Mouse (Mus musculus) intestine, embryonic 15.5 days (tissue): ENCODE data around the gene Gpr33. TPM values are rescaled to one million over a fixed set of nuclear protein-coding genes. Genes with fewer than 3 reads are reported as not detected.

Experiments used
- ATAC-seq: fragments of 200-750 bp; cut with Nextera tagmentation; 2 replicates; pipeline ENCODE4 v1.8.0; 2017; ENCODE audit warnings: moderate TSS enrichment, moderate library complexity
- H3K27ac ChIP-seq: fragments of 300-500 bp; sonication (generic); 2 replicates; pipeline ENCODE4 v1.5.1; 2015; ENCODE audit warnings: mild to moderate bottlenecking, inconsistent platforms
- H3K27me3 ChIP-seq: fragments of 300-500 bp; sonication (generic); replicated peaks from 2 replicates; pipeline ENCODE4 v1.6.1; 2015; ENCODE audit warnings: inconsistent platforms
- H3K36me3 ChIP-seq: fragments of 300-500 bp; sonication (generic); 2 replicates; pipeline ENCODE4 v1.6.1; 2015; ENCODE audit warnings: inconsistent platforms
- H3K4me1 ChIP-seq: fragments of 300-500 bp; sonication (generic); replicated peaks from 2 replicates; pipeline ENCODE4 v1.6.1; 2015; ENCODE audit warnings: inconsistent platforms
- H3K4me2 ChIP-seq: fragments of 300-500 bp; sonication (generic); replicated peaks from 2 replicates; pipeline ENCODE4 v1.6.1; 2015; ENCODE audit warnings: mild to moderate bottlenecking, inconsistent platforms
- H3K4me3 ChIP-seq: fragments of 300-500 bp; sonication (generic); replicated peaks from 2 replicates; pipeline ENCODE4 v1.5.1; 2015; ENCODE audit warnings: inconsistent platforms
- H3K9ac ChIP-seq: fragments of 300-500 bp; sonication (generic); 2 replicates; pipeline ENCODE4 v1.6.1; 2015; ENCODE audit warnings: inconsistent platforms
- H3K9me3 ChIP-seq: fragments of 300-500 bp; sonication (generic); 2 replicates; pipeline ENCODE4 v1.6.1; 2016; ENCODE audit warnings: inconsistent platforms
- WGBS: fragments of 180-500 bp; shearing (Covaris S2); methylation state at CpG from one replicate; pipeline ENCODE4 v1.1.7; 2015; 5-methylcytosine and 5-hydroxymethylcytosine counted together
- polyA plus RNA-seq: library from polyadenylated mRNA; unstranded; fragments of >200 nt; fragmentation: Nextera tagmentation; extraction: Ambion mirVana; gene quantifications from 2 replicates; pipeline ENCODE4 v1.2.1, GENCODE M21; 2015

Gpr33 gene
- not detected in 2 replicates for polyA plus RNA-seq

DNA sequence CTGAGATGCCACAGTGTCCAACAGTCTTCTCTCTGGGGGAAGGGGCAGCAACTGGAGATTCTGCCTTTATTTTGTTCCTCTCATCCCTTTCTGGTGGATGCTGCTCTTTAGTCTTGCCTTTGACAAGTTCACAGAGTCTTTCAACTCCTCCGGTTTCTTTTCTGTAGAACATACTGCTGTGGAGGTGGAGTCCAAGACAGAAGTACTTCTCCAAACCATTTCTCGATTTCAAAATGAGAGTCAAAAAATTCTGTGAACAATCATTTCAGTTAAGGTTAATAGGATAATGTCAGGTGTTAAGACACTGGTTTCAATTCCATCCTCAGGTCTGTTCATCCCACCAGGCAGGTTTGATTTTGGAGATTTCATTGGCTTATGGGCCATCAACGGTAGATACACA lies at the start of gene Gpr33:
Gpr33 (minus strand) TSS at position 101 of the 400 bp plus-strand sequence.
- H3K27me3 ChIP-seq, result no peaks in the 10 kb centered on the region
- no peak within 1 kb of the TSS for H3K4me3 ChIP-seq
- H3K4me2 ChIP-seq, result no peak within 1 kb of the TSS
- ATAC-seq, result no peak
- H3K4me1 ChIP-seq, result no peaks in the 10 kb centered on the region
- H3K36me3 ChIP-seq, result no peaks in the 10 kb centered on the region
- H3K9ac ChIP-seq, result no peak within 1 kb of the TSS
- H3K27ac ChIP-seq, result no peak within 1 kb of the TSS
- no peaks in the 10 kb centered on the region for H3K9me3 ChIP-seq
- 90% methylated on average over 3 of the region's 3 CpGs for WGBS

DNA sequence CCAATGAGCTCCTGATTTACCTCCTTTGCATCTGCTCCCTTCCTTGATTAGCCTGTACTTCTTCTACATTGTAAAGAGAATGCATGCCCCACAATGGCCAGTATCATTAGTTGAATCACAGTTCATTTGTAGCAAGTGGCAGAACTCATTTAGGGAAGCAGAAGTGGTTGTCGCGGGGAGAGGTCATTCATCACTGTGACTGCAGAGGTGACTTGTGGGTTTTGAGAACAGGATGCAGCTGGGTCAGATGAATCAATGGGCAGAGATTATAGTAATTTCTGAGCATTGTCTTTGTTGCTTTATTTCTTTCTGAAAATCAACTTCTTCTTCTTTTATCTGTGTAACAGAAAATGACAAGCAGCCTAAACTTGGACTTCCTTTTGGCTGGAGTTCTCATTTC lies 21.5 kb upstream of the Gpr33 start:
- Histone ChIP-seq H3K27ac (no peak overlapping the region), H3K9ac (no peak overlapping the region), H3K4me3 (no peak overlapping the region), H3K4me1 (no peaks in the 10 kb centered on the region), H3K4me2 (no peak overlapping the region), H3K27me3 (no peaks in the 10 kb centered on the region), H3K36me3 (no peaks in the 10 kb centered on the region), H3K9me3 (no peaks in the 10 kb centered on the region)
- WGBS, result 69% methylated on average over 2 of the region's 2 CpGs
- no peak for ATAC-seq

GRCm38 (mm10) chr12:52046371-52046770 lies 18.5 kb upstream of the Gpr33 start:
- no peak overlapping the region for H3K27ac ChIP-seq
- ATAC-seq, result no peak
- no peak overlapping the region for H3K4me3 ChIP-seq
- H3K4me2 ChIP-seq, result no peak overlapping the region
- no peaks in the 10 kb centered on the region for H3K27me3 ChIP-seq
- no peaks in the 10 kb centered on the region for H3K4me1 ChIP-seq
- H3K9ac ChIP-seq, result no peak overlapping the region
- H3K36me3 ChIP-seq, result no peaks in the 10 kb centered on the region
- WGBS, result 61% methylated on average over 4 of the region's 4 CpGs
- H3K9me3 ChIP-seq, result no peaks in the 10 kb centered on the region

- 70% methylated on average over 10 of the region's 10 CpGs for WGBS
- H3K27me3 ChIP-seq, result no peaks in the 10 kb centered on the region
- H3K4me3 ChIP-seq, result no peak overlapping the region
- H3K27ac ChIP-seq, result no peak overlapping the region
- H3K36me3 ChIP-seq, result no peaks in the 10 kb centered on the region
- H3K9ac ChIP-seq, result no peak overlapping the region
- H3K4me2 ChIP-seq, result no peak overlapping the region
- H3K4me1 ChIP-seq, result no peaks in the 10 kb centered on the region
- no peak for ATAC-seq
- H3K9me3 ChIP-seq, result no peaks in the 10 kb centered on the region
Measured at GRCm38 (mm10) chr12:52042818-52043336, 15.0 kb upstream of the Gpr33 start.

GRCm38 (mm10) chr12:52038352-52038751 lies 10.5 kb upstream of the Gpr33 start:
- ATAC-seq, result peak; percentile 34
- H3K4me1 ChIP-seq, result no peaks in the 10 kb centered on the region

DNA sequence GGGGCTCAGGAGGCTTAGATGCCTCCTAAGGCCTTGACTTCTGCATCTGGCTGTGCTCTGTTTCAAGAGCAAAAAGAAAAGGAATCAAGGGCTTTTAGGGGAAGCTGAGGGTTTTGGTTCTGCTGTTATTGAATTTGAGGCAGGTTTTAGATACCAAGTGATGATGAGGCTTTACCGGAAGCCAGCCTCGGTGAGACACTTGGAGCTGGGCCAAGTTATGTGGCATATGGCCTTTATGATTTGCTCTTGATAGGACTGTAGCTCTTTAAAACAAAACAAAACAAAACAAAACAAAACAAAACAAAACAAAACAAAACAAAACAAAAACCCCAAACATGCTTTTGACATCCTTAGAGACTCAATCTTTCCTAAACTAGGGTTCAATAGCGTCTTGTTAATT lies 7.1 kb upstream of the Gpr33 start:
- Histone ChIP-seq H3K4me1 (no peaks in the 10 kb centered on the region), H3K27me3 (no peaks in the 10 kb centered on the region), H3K27ac (no peak overlapping the region), H3K4me3 (no peak overlapping the region), H3K9me3 (no peaks in the 10 kb centered on the region), H3K4me2 (no peak overlapping the region), H3K36me3 (no peaks in the 10 kb centered on the region), H3K9ac (no peak overlapping the region)
- WGBS, result 85% methylated on average over 3 of the region's 3 CpGs
- no peak for ATAC-seq

More at GRCm38 (mm10) chr12:52038352-52038751, 10.5 kb upstream of the Gpr33 start:
- Histone ChIP-seq H3K4me2 (no peak overlapping the region), H3K9me3 (no peaks in the 10 kb centered on the region), H3K36me3 (no peaks in the 10 kb centered on the region), H3K9ac (no peak overlapping the region), H3K27me3 (no peaks in the 10 kb centered on the region), H3K4me3 (no peak overlapping the region), H3K27ac (no peak overlapping the region)
- WGBS, result 45% methylated on average over 3 of the region's 3 CpGs

DNA sequence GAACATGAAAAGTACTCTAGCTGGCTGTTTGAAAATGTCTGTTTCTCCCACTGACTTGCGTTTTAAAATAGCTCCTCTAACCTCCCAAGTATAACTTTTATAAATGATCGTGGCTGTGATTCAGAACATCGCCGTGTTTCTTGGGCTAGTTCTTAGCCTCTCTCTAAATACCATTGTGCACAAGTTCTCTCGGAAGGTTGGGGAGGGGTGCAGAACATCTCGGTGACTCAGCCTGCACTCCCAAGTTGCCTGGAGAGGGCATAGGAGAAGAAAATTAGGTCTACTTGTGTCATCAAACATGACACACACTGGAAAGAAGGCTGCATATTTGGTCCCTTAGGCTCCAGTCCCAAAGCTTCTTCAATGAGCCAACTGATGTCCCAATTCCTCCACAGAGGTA lies 4.4 kb upstream of the Gpr33 start:
- 80% methylated on average over 6 of the region's 6 CpGs for whole genome bisulfite sequencing

DNA sequence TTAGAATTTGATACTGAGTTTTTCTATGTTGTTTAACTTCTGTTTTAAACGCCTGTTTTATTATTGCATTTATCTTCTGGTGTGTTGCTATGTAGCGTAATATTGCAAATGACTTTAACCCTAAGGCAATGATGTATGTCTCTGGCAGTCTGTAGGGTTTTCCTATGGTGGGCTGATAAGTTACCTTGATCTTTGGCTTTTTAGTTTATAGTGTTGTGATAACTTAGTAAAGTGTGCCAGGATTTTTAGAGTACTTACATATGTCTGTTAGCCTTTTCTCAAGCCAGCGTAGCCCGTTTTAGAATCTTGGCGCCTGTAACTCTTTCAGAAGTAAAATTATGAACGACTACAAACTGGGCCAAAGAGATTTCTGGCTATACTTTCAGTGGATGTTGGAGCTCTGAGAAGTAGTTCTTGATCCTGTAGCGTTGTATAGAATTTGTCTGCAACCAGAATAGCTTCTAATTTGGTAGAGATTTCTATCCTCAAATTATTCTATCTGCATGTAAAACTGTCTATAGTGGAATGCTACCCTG lies 13.3 kb downstream of the Gpr33 start:
- Histone ChIP-seq H3K4me1 (no peaks in the 10 kb centered on the region), H3K27ac (no peak overlapping the region), H3K4me3 (no peak overlapping the region), H3K27me3 (no peaks in the 10 kb centered on the region), H3K36me3 (no peaks in the 10 kb centered on the region), H3K4me2 (no peak overlapping the region), H3K9ac (no peak overlapping the region), H3K9me3 (no peaks in the 10 kb centered on the region)
- ATAC-seq, result no peak
- 60% methylated on average over 7 of the region's 7 CpGs for WGBS

More for the DNA sequence above, 4.4 kb upstream of the Gpr33 start:
- H3K27ac ChIP-seq, result no peak overlapping the region
- H3K27me3 ChIP-seq, result no peaks in the 10 kb centered on the region
- H3K4me1 ChIP-seq, result no peaks in the 10 kb centered on the region
- no peak overlapping the region for H3K9ac ChIP-seq
- no peak for ATAC-seq
- H3K4me3 ChIP-seq, result no peak overlapping the region
- no peaks in the 10 kb centered on the region for H3K9me3 ChIP-seq
- no peaks in the 10 kb centered on the region for H3K36me3 ChIP-seq
- no peak overlapping the region for H3K4me2 ChIP-seq

DNA sequence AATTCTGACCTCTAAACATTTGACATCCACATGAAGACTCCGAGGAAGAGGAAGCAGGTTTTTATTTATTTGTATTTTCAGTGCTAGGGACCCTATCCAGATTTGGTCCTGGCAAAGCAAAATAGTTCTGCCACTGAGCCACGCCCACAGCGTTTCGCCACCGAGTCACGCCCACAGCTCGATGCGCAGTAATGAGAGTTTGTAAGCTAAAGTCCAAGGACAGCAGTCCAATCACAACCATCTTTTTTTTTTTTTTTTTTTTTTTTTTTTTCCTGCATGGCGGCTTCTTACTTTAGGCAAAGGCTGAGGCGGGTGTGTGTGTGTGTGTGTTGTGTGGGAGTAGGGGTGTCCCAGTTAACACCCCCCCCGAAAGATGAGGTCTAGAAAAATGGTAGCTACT lies 13.8 kb downstream of the Gpr33 start:
- Histone ChIP-seq H3K9me3 (no peaks in the 10 kb centered on the region), H3K4me3 (no peak overlapping the region), H3K36me3 (no peaks in the 10 kb centered on the region), H3K27me3 (no peaks in the 10 kb centered on the region), H3K27ac (no peak overlapping the region), H3K9ac (no peak overlapping the region), H3K4me1 (no peaks in the 10 kb centered on the region), H3K4me2 (no peak overlapping the region)
- WGBS, result 76% methylated on average over 11 of the region's 11 CpGs
- ATAC-seq, result 0 out of 2 replicates have a peak, but pooled peaks have one; percentile 43

DNA sequence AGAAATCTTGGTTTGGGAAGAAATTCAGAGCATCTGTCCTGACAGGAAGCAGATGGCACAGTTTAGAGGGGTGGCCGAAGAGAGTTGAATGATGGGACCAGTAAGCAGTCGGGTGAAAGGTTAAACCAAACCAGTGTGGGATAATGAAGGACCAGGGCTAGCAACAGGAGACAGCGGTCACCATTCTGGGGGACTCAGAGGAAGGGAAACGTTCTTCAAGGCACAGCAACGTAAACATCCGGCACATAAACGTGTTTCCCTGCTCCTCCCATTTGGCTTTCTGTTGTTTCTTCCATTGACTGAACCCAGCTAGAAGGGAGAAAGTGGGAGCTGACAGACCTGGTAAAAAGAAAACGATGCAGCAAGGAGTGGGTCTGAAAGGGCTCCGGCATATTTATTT lies 14.6 kb downstream of the Gpr33 start:
- WGBS, result 32% methylated on average over 9 of the region's 9 CpGs
- Histone ChIP-seq H3K9me3 (no peaks in the 10 kb centered on the region), H3K4me1 (no peaks in the 10 kb centered on the region), H3K4me3 (no peak overlapping the region), H3K27me3 (no peaks in the 10 kb centered on the region), H3K9ac (no peak overlapping the region), H3K36me3 (no peaks in the 10 kb centered on the region), H3K4me2 (no peak overlapping the region), H3K27ac (no peak overlapping the region)
- no peak for ATAC-seq

DNA sequence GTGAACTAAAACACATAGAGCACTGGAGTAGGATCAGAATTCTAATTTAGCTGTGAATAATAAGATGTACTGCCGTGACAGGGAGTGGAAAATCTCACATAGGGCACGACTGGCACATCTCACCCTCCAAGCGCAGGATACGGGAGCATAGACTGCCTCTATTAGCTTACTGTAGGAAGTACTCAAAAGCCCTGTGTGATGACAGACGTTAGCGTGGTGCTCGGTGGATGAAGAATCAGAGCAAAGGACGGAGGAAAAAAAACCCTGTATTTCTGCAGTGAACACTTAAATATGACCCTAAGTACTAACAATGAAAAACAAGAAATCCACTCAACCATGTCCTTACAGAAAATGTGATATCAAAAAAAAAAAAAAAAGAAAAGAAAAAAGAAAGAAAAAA lies 15.7 kb downstream of the Gpr33 start:
- H3K4me1 ChIP-seq, result no peaks in the 10 kb centered on the region
- H3K4me3 ChIP-seq, result no peak overlapping the region
- H3K27me3 ChIP-seq, result no peaks in the 10 kb centered on the region
- no peak for ATAC-seq
- H3K4me2 ChIP-seq, result no peak overlapping the region
- H3K9me3 ChIP-seq, result no peaks in the 10 kb centered on the region
- H3K36me3 ChIP-seq, result no peaks in the 10 kb centered on the region
- no peak overlapping the region for H3K27ac ChIP-seq
- no peak overlapping the region for H3K9ac ChIP-seq
- WGBS, result 47% methylated on average over 8 of the region's 8 CpGs

GRCm38 (mm10) chr12:52010630-52010961 lies 17.3 kb downstream of the Gpr33 start:
- Histone ChIP-seq H3K27ac (no peak overlapping the region), H3K4me1 (no peaks in the 10 kb centered on the region), H3K4me3 (no peak overlapping the region), H3K4me2 (no peak overlapping the region), H3K36me3 (no peaks in the 10 kb centered on the region), H3K27me3 (no peaks in the 10 kb centered on the region), H3K9me3 (no peaks in the 10 kb centered on the region), H3K9ac (no peak overlapping the region)
- WGBS, result 68% methylated on average over 2 of the region's 2 CpGs
- ATAC-seq, result no peak

- Histone ChIP-seq H3K9me3 (no peaks in the 10 kb centered on the region), H3K36me3 (no peaks in the 10 kb centered on the region), H3K9ac (no peak overlapping the region), H3K4me1 (no peaks in the 10 kb centered on the region), H3K27ac (no peak overlapping the region), H3K4me2 (no peak overlapping the region), H3K27me3 (no peaks in the 10 kb centered on the region), H3K4me3 (no peak overlapping the region)
- 70% methylated on average over 15 of the region's 15 CpGs for WGBS
- ATAC-seq, result no peak
Measured at GRCm38 (mm10) chr12:52009928-52010629, 17.8 kb downstream of the Gpr33 start.
